Comparison of ENCODE assay signal across 24 mouse cellular contexts in genomic region chr6:129204838-129205237, GRCm38 (mm10). TPM values are rescaled to one million over a fixed set of nuclear protein-coding genes. Genes with fewer than 3 reads are reported as not detected.
"Had no signal": no experiment of that assay in that cellular context is flagged by ENCODE, and none has a peak within 500 bp of the region (broad histone marks: within the 10 kb centered on the region; RNA-seq: fewer than 3 reads in every experiment).

No protein-coding gene starts in this region.

- H3K4me2 ChIP-seq: heart, embryonic 11.5 days; heart, embryonic 13.5 days; heart, embryonic 15.5 days; hindbrain, embryonic 12.5 days; hindbrain, embryonic 14.5 days; limb, embryonic 12.5 days; liver, embryonic 11.5 days; liver, embryonic 13.5 days; liver, embryonic 15.5 days had no signal

- H3K27ac ChIP-seq: heart, adult 2 months; heart, embryonic 13.5 days; heart, embryonic 15.5 days; hindbrain, embryonic 10.5 days; hindbrain, embryonic 12.5 days; hindbrain, embryonic 14.5 days; layer of hippocampus, adult 2 months; limb, embryonic 10.5 days; limb, embryonic 12.5 days; liver, embryonic 13.5 days; liver, embryonic 15.5 days had no signal

- ATAC-seq: hindbrain, embryonic 16.5 days had no signal

- H3K27me3 ChIP-seq: heart, embryonic 13.5 days; heart, embryonic 15.5 days; hindbrain, embryonic 12.5 days; limb, embryonic 12.5 days; liver, embryonic 13.5 days; liver, embryonic 15.5 days had no signal

- H3K36me3 ChIP-seq: heart, embryonic 13.5 days; heart, embryonic 15.5 days; hindbrain, embryonic 10.5 days; hindbrain, embryonic 12.5 days; limb, embryonic 10.5 days; limb, embryonic 12.5 days; liver, embryonic 13.5 days; liver, embryonic 15.5 days had no signal

- H3K4me3 ChIP-seq: heart, adult 2 months; heart, embryonic 13.5 days; heart, embryonic 15.5 days; hindbrain, embryonic 10.5 days; hindbrain, embryonic 12.5 days; layer of hippocampus, adult 2 months; limb, embryonic 10.5 days; limb, embryonic 12.5 days; liver, embryonic 13.5 days; liver, embryonic 15.5 days had no signal

- H3K4me1 ChIP-seq: heart, embryonic 13.5 days; heart, embryonic 15.5 days; hindbrain, embryonic 10.5 days; hindbrain, embryonic 12.5 days; limb, embryonic 10.5 days; limb, embryonic 12.5 days; liver, embryonic 13.5 days; liver, embryonic 15.5 days had no signal

- DNase-seq: gastrocnemius, postnatal 14 days; gastrocnemius, postnatal 36 days; heart, adult 11 months; heart, adult 2 months; heart, postnatal 4 days; kidney, adult 18-20 months; kidney, adult 8-10 months; kidney, postnatal 10 days; kidney, postnatal 25 days; kidney, postnatal 4 days; layer of hippocampus, postnatal 36 days; liver, embryonic 13.5 days had no signal

- H3K9me3 ChIP-seq: heart, embryonic 15.5 days; hindbrain, embryonic 10.5 days; hindbrain, embryonic 12.5 days; limb, embryonic 10.5 days; limb, embryonic 12.5 days; liver, embryonic 13.5 days; liver, embryonic 15.5 days had no signal

- H3K9ac ChIP-seq: heart, embryonic 13.5 days; heart, embryonic 15.5 days; hindbrain, embryonic 12.5 days; hindbrain, embryonic 14.5 days; limb, embryonic 12.5 days; liver, embryonic 13.5 days; liver, embryonic 15.5 days had no signal

RNA-seq across cellular contexts. Expression of gene Clec2d, which starts 24.4 kb away (rescaled TPM):
- polyA plus RNA-seq: heart, embryonic 11.5 days; hindbrain, embryonic 10.5 days; hindbrain, embryonic 12.5 days; limb, embryonic 10.5 days; liver, embryonic 11.5 days had no signal
